Mouse (Mus musculus): ENCODE measurements around the gene C130074G19Rik.

Gene C130074G19Rik

GRCm38 (mm10) chr1:184873910-184874309, 9.1 kb downstream of the C130074G19Rik start:
- DNase-seq (ENCODE audit: low spot score) = no peak

GRCm38 (mm10) chr1:184872069-184872819, 10.8 kb downstream of the C130074G19Rik start:
- no peak for DNase-seq (ENCODE audit: low spot score)

GRCm38 (mm10) chr1:184871506-184871905, 11.5 kb downstream of the C130074G19Rik start:
- DNase-seq (ENCODE audit: low spot score) = no peak

GRCm38 (mm10) chr1:184870646-184871385, 12.2 kb downstream of the C130074G19Rik start:
- DNase-seq (ENCODE audit: low spot score) = no peak

- no peak for DNase-seq (ENCODE audit: low spot score)
These were observed 13.0 kb downstream of the C130074G19Rik start for GRCm38 (mm10) chr1:184869939-184870565.

GRCm38 (mm10) chr1:184867640-184868120, 15.3 kb downstream of the C130074G19Rik start:
- DNase-seq (ENCODE audit: low spot score) = no peak

- peak; percentile 18 for DNase-seq (ENCODE audit: low spot score)
These were observed 18.6 kb downstream of the C130074G19Rik start for GRCm38 (mm10) chr1:184864381-184864801.

- DNase-seq (ENCODE audit: low spot score) = no peak
These were observed 20.4 kb downstream of the C130074G19Rik start for GRCm38 (mm10) chr1:184862636-184863035.

- DNase-seq (ENCODE audit: low spot score) = no peak
These were observed 21.5 kb downstream of the C130074G19Rik start for GRCm38 (mm10) chr1:184861551-184861950.

- DNase-seq (ENCODE audit: low spot score) = peak; percentile 13
These were observed 22.7 kb downstream of the C130074G19Rik start for GRCm38 (mm10) chr1:184860276-184860675.

- DNase-seq (ENCODE audit: low spot score) = no peak
These were observed 24.8 kb downstream of the C130074G19Rik start for GRCm38 (mm10) chr1:184858253-184858652.

GRCm38 (mm10) chr1:184857216-184857615, 25.8 kb downstream of the C130074G19Rik start:
- DNase-seq (ENCODE audit: low spot score) = no peak

- DNase-seq (ENCODE audit: low spot score) = no peak
These were observed 29.1 kb downstream of the C130074G19Rik start for GRCm38 (mm10) chr1:184853922-184854321.

GRCm38 (mm10) chr1:184853339-184853738, 29.7 kb downstream of the C130074G19Rik start:
- peak; percentile 73 for DNase-seq (ENCODE audit: low spot score)

GRCm38 (mm10) chr1:184851741-184852618, 31.0 kb downstream of the C130074G19Rik start:
- DNase-seq (ENCODE audit: low spot score) = peak; percentile 89

GRCm38 (mm10) chr1:184851166-184851565, 31.9 kb downstream of the C130074G19Rik start:
- DNase-seq (ENCODE audit: low spot score) = peak; percentile 13

GRCm38 (mm10) chr1:184846973-184847372, 36.0 kb downstream of the C130074G19Rik start:
- no peak for DNase-seq (ENCODE audit: low spot score)

GRCm38 (mm10) chr1:184846092-184846750, 36.8 kb downstream of the C130074G19Rik start, which contains the start of gene Marc2:
TSS of gene Marc2 (minus strand) at chr1:184846451.
- DNase-seq (ENCODE audit: low spot score) = no peak

GRCm38 (mm10) chr1:184845111-184846071, 37.6 kb downstream of the C130074G19Rik start:
- DNase-seq (ENCODE audit: low spot score) = peak; percentile 94
